Mouse (Mus musculus) cortical plate, adult 2 months (tissue): ENCODE measurements around the gene Ccdc40.

Experiments used
- CTCF ChIP-seq: fragments of 200-500 bp; IDR thresholded peaks from 2 replicates; pipeline ENCODE4 v1.5.1; 2011; ENCODE audit warnings: mild to moderate bottlenecking, control low read depth, low read length; ENCODE audit not compliant: insufficient read depth; ENCODE audit errors: extremely low read depth
- POLR2A ChIP-seq: fragments of 200-500 bp; IDR thresholded peaks from 2 replicates; pipeline ENCODE4 v1.6.1; 2011; ENCODE audit warnings: mild to moderate bottlenecking, low read length, control low read depth; ENCODE audit not compliant: insufficient read depth; ENCODE audit errors: extremely low read depth

DNA sequence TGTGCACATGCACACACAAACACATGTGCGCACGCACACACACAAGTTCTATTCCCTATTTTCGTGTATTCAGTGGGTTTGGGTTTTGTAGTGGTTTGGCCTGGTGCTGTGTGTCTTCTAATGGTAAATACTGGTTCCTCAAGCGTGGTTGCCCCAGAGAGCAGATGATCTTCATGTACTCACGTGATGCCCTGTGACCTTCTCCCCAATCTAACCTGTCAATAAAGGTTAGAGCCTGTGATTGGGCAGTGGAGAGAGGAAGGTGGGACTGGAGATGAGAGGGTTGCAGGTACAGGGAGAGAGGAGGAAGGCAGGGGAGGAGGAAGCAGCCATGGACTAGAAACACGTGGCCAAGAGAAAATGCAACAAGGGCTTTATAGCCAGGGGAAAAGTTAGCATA lies 10.5 kb upstream of the Ccdc40 start:
- TF ChIP-seq POLR2A (no peak), CTCF (no peak)
